Mouse (Mus musculus) myocyte (in vitro differentiated cells): ENCODE data around the gene Tm9sf3. TPM values are rescaled to one million over a fixed set of nuclear protein-coding genes. Genes with fewer than 3 reads are reported as not detected.

Experiments
- H3K27me3 ChIP-seq: one replicate; pipeline ENCODE4 v1.6.1; 2011; ENCODE audit not compliant: control insufficient read depth, insufficient read depth, insufficient read length
- H3K36me3 ChIP-seq: one replicate; pipeline ENCODE4 v1.6.1; 2011; ENCODE audit not compliant: control insufficient read depth, insufficient read depth
- H3K4me2 ChIP-seq: one replicate; pipeline ENCODE4 v1.6.1; 2011; ENCODE audit warnings: low read depth, control low read depth
- H3K4me3 ChIP-seq: one replicate; pipeline ENCODE4 v1.5.1; 2011; ENCODE audit warnings: mild to moderate bottlenecking, control low read depth, moderate library complexity
- H3K79me2 ChIP-seq: one replicate; pipeline ENCODE4 v1.6.1; 2011; ENCODE audit not compliant: control insufficient read depth, insufficient read depth
- H3ac ChIP-seq: one replicate; pipeline ENCODE4 v1.6.1; 2011; ENCODE audit not compliant: control insufficient read depth, insufficient read length
- CEBPB ChIP-seq: IDR thresholded peaks from 2 replicates; pipeline ENCODE4 v1.6.1; 2011; ENCODE audit warnings: mild to moderate bottlenecking, moderate library complexity; ENCODE audit not compliant: poor library complexity, insufficient read depth, severe bottlenecking
- E2F4 ChIP-seq: IDR thresholded peaks from one replicate; pipeline ENCODE4 v1.6.1; 2011; ENCODE audit warnings: mild to moderate bottlenecking, control low read depth, moderate library complexity; ENCODE audit not compliant: insufficient read depth
- MAX ChIP-seq: IDR thresholded peaks from one replicate; pipeline ENCODE4 v1.6.1; 2011; ENCODE audit warnings: low read depth, mild to moderate bottlenecking, control low read depth
- MYOD1 ChIP-seq, 3 experiments: IDR thresholded peaks; one replicate each; pipeline ENCODE4 v1.6.1; 2011; ENCODE audit warnings: control low read depth in 2 of 3, low read depth in 2 of 3, mild to moderate bottlenecking in 2 of 3, moderate library complexity in 1 of 3; ENCODE audit not compliant: insufficient read length in 2 of 3, control insufficient read depth in 1 of 3
- MYOG ChIP-seq, 3 experiments: IDR thresholded peaks; one replicate each; pipeline ENCODE4 v1.6.1; 2011; ENCODE audit warnings: control low read depth in 2 of 3, low read depth in 2 of 3, mild to moderate bottlenecking in 2 of 3; ENCODE audit not compliant: insufficient read length in 2 of 3, control insufficient read depth in 1 of 3, insufficient read depth in 1 of 3
- POLR2A ChIP-seq: IDR thresholded peaks from one replicate; pipeline ENCODE4 v1.6.1; 2011; ENCODE audit warnings: low read depth, mild to moderate bottlenecking, control low read depth, moderate library complexity; ENCODE audit not compliant: insufficient read length
- POLR2AphosphoS2 ChIP-seq: IDR thresholded peaks from one replicate; pipeline ENCODE4 v1.6.1; 2011; ENCODE audit warnings: low read depth, control low read depth; ENCODE audit not compliant: insufficient read length
- REST ChIP-seq: IDR thresholded peaks from one replicate; pipeline ENCODE4 v1.6.1; 2011; ENCODE audit warnings: mild to moderate bottlenecking, control low read depth, moderate library complexity; ENCODE audit not compliant: insufficient read depth, insufficient read length
- SRF ChIP-seq: IDR thresholded peaks from one replicate; pipeline ENCODE4 v1.6.1; 2011; ENCODE audit warnings: low read depth; ENCODE audit not compliant: control insufficient read depth, insufficient read length
- TCF12 ChIP-seq: IDR thresholded peaks from one replicate; pipeline ENCODE4 v1.6.1; 2011; ENCODE audit warnings: mild to moderate bottlenecking, control low read depth; ENCODE audit not compliant: poor library complexity, insufficient read depth, severe bottlenecking
- TCF3 ChIP-seq: IDR thresholded peaks from one replicate; pipeline ENCODE4 v1.6.1; 2011; ENCODE audit warnings: low read depth, control low read depth; ENCODE audit not compliant: insufficient read length
- USF1 ChIP-seq: IDR thresholded peaks from one replicate; pipeline ENCODE4 v1.6.1; 2011; ENCODE audit warnings: low read depth, mild to moderate bottlenecking, control low read depth, moderate library complexity
- polyA plus RNA-seq: library from polyadenylated mRNA; unstranded; fragments of >200 nt; fragmentation: generic; extraction: Trizol; gene quantifications from one replicate; pipeline ENCODE4 v1.2.1, GENCODE M21; 2012; ENCODE audit warnings: missing spikeins

The Tm9sf3 gene
- polyA plus RNA-seq, 1 experiment = 45.5 TPM

GRCm38 (mm10) chr19:41262712-41263629, 826 bp downstream of the Tm9sf3 start:
- Histone ChIP-seq H3K36me3 (no peaks in the 10 kb centered on the region), H3K4me3 (peak overlapping the region; percentile 76), H3ac (peak overlapping the region; percentile 81), H3K79me2 (peaks cover 55% of the 10 kb centered on the region), H3K4me2 (peak overlapping the region; percentile 87), H3K27me3 (no peaks in the 10 kb centered on the region)
- no peak for TF ChIP-seq SRF
- no peak for TF ChIP-seq E2F4
- no peak for TF ChIP-seq TCF3
- no peak for TF ChIP-seq USF1
- TF ChIP-seq REST = no peak
- no peak for TF ChIP-seq CEBPB
- TF ChIP-seq MYOD1 (IDR thresholded peaks at IDR 0.05; ENCODE audit: control insufficient read depth in 1 of 3, insufficient read length in 2 of 3, low read depth in 2 of 3) = no peak
- TF ChIP-seq TCF12 = no peak
- peak; percentile 40 for TF ChIP-seq POLR2A
- TF ChIP-seq POLR2AphosphoS2 = peak; percentile 48
- TF ChIP-seq MAX = no peak
- no peak for TF ChIP-seq MYOG (IDR thresholded peaks at IDR 0.05; ENCODE audit: control insufficient read depth in 1 of 3, insufficient read depth in 1 of 3, insufficient read length in 2 of 3, low read depth in 2 of 3)

DNA sequence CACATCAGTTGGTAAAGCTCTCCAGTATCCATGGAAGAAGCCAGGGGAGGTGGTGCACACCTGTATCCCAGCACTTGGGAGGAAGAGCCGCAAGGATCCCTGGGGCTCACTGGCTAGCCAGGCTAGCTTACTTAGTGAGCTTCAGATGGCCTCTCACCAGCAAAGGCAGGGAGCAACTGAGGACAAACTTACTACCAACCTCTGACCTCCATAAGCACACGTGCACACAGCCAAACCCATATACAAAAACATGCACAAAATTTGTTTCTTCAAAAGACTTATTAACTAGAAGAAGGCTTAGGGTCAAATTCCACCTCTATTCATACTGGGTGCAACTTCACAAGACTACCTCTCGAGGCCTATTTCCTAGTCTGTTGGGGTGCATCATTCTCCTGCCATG, 3.1 kb downstream of the Tm9sf3 start:
- H3ac ChIP-seq = no peak overlapping the region
- no peaks in the 10 kb centered on the region for H3K27me3 ChIP-seq
- H3K79me2 ChIP-seq = peaks cover 77% of the 10 kb centered on the region
- no peak overlapping the region for H3K4me3 ChIP-seq
- no peaks in the 10 kb centered on the region for H3K36me3 ChIP-seq
- H3K4me2 ChIP-seq = no peak overlapping the region
- TF ChIP-seq MAX (no peak), CEBPB (no peak), POLR2A (no peak), TCF3 (no peak), E2F4 (no peak), TCF12 (no peak), SRF (no peak), MYOD1 (IDR thresholded peaks at IDR 0.05; ENCODE audit: control insufficient read depth in 1 of 3, insufficient read length in 2 of 3, low read depth in 2 of 3) (no peak), POLR2AphosphoS2 (no peak), MYOG (IDR thresholded peaks at IDR 0.05; ENCODE audit: control insufficient read depth in 1 of 3, insufficient read depth in 1 of 3, insufficient read length in 2 of 3, low read depth in 2 of 3) (no peak), REST (no peak), USF1 (no peak)

- TF ChIP-seq E2F4 (no peak), TCF12 (no peak), POLR2AphosphoS2 (no peak), MAX (no peak), SRF (no peak), MYOG (IDR thresholded peaks at IDR 0.05; ENCODE audit: control insufficient read depth in 1 of 3, insufficient read depth in 1 of 3, insufficient read length in 2 of 3, low read depth in 2 of 3) (no peak), USF1 (no peak)
- peaks cover 92% of the 10 kb centered on the region for H3K79me2 ChIP-seq
- no peaks in the 10 kb centered on the region for H3K27me3 ChIP-seq
- H3K4me2 ChIP-seq = peak overlapping the region; percentile 16
- H3K4me3 ChIP-seq = no peak overlapping the region
- H3ac ChIP-seq = no peak overlapping the region
- peaks cover 6% of the 10 kb centered on the region for H3K36me3 ChIP-seq
These were observed 4.5 kb downstream of the Tm9sf3 start for GRCm38 (mm10) chr19:41259256-41259655.

DNA sequence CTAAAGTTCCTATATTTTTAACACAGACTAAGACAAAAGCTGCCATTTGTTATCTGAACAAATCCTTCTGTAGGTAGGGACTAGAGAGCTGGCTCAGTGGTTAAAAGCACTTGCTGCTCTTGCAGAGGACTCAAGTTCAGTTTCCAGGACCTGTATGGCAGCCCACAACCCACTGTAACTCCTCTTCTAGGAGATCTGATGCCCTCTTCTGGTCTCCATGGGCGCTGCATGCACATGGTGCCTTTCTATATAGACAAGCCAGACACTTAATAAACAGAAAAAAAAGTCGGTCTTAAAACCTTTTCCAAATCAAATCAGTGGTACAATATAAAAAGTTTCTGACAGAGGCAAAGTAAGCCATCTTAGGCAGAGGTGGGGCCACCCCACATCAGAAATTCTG, 5.1 kb downstream of the Tm9sf3 start:
- Histone ChIP-seq H3K27me3 (no peaks in the 10 kb centered on the region), H3K36me3 (peaks cover 7% of the 10 kb centered on the region), H3ac (no peak overlapping the region), H3K4me3 (no peak overlapping the region), H3K79me2 (peaks cover 96% of the 10 kb centered on the region), H3K4me2 (no peak overlapping the region)
- TF ChIP-seq MAX = no peak

- Histone ChIP-seq H3K4me3 (no peak overlapping the region), H3K27me3 (no peaks in the 10 kb centered on the region), H3ac (no peak overlapping the region), H3K4me2 (no peak overlapping the region), H3K79me2 (peaks cover 95% of the 10 kb centered on the region), H3K36me3 (peaks cover 7% of the 10 kb centered on the region)
- TF ChIP-seq SRF (no peak), MYOG (IDR thresholded peaks at IDR 0.05; ENCODE audit: control insufficient read depth in 1 of 3, insufficient read depth in 1 of 3, insufficient read length in 2 of 3, low read depth in 2 of 3) (no peak), POLR2AphosphoS2 (no peak), TCF3 (no peak), MYOD1 (IDR thresholded peaks at IDR 0.05; ENCODE audit: control insufficient read depth in 1 of 3, insufficient read length in 2 of 3, low read depth in 2 of 3) (no peak), TCF12 (no peak), MAX (no peak), E2F4 (no peak)
These were observed 9.2 kb downstream of the Tm9sf3 start for GRCm38 (mm10) chr19:41254584-41254983.
